Mouse (Mus musculus) heart, postnatal 0 days (tissue): ENCODE results near the gene Slc16a4.

Experiments
- CTCF ChIP-seq: IDR thresholded peaks from 2 replicates; pipeline ENCODE4 v1.5.1; 2016; ENCODE audit warnings: antibody characterized with exemption, control low read depth, low read depth
- EP300 ChIP-seq: IDR thresholded peaks from 2 replicates; pipeline ENCODE4 v1.6.1; 2016; ENCODE audit warnings: antibody characterized with exemption, low read depth

DNA sequence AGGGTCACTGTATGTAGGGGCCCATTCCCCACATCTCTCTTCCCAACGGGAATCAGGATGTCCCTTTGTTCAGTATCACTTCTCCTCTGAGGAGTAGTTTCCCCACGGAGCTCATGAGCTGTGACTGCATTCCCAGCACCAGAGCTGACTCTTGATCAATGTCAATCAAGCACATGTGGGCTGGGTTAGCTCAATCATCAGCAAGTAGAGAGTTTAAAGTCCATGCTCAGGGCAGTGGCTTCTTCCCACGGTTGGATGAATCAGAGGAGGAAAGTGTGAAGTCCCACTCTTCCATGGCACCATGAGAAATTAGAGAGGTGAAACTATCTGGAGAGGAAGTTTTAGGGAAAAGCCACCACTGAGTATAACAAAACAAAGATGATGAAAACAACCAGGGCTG lies 42.0 kb upstream of the Slc16a4 start:
- no peak for TF ChIP-seq CTCF
- no peak for TF ChIP-seq EP300
